Mouse (Mus musculus) embryonic facial prominence, embryonic 15.5 days (tissue): ENCODE measurements around the gene Robo2. TPM values are rescaled to one million over a fixed set of nuclear protein-coding genes. Genes with fewer than 3 reads are reported as not detected.

Source experiments
- ATAC-seq: fragments of 200-750 bp; cut with Nextera tagmentation; 2 replicates; pipeline ENCODE4 v1.8.0; 2017; ENCODE audit warnings: low read depth, moderate TSS enrichment; ENCODE audit not compliant: insufficient number of reproducible peaks, low FRiP score, low TSS enrichment
- H3K27ac ChIP-seq: fragments of 300-500 bp; sonication (generic); replicated peaks from 2 replicates; pipeline ENCODE4 v1.5.1; 2015; ENCODE audit warnings: mild to moderate bottlenecking, inconsistent platforms
- H3K27me3 ChIP-seq: fragments of 300-500 bp; sonication (generic); 2 replicates; pipeline ENCODE4 v1.6.1; 2015; ENCODE audit warnings: inconsistent platforms
- H3K36me3 ChIP-seq: fragments of 300-500 bp; sonication (generic); 2 replicates; pipeline ENCODE4 v1.6.1; 2015; ENCODE audit warnings: mild to moderate bottlenecking, inconsistent platforms
- H3K4me1 ChIP-seq: fragments of 300-500 bp; sonication (generic); 2 replicates; pipeline ENCODE4 v1.6.1; 2015; ENCODE audit warnings: inconsistent platforms
- H3K4me2 ChIP-seq: fragments of 300-500 bp; sonication (generic); replicated peaks from 2 replicates; pipeline ENCODE4 v1.6.1; 2015; ENCODE audit warnings: mild to moderate bottlenecking, inconsistent platforms
- H3K4me3 ChIP-seq: fragments of 300-500 bp; sonication (generic); replicated peaks from 2 replicates; pipeline ENCODE4 v1.5.1; 2015; ENCODE audit warnings: mild to moderate bottlenecking, inconsistent platforms
- H3K9ac ChIP-seq: fragments of 300-500 bp; sonication (generic); 2 replicates; pipeline ENCODE4 v1.6.1; 2015; ENCODE audit warnings: inconsistent platforms
- H3K9me3 ChIP-seq: fragments of 300-500 bp; sonication (generic); replicated peaks from 2 replicates; pipeline ENCODE4 v1.6.1; 2016; ENCODE audit warnings: inconsistent platforms
- WGBS: fragments of 180-500 bp; shearing (Covaris S2); methylation state at CpG from one replicate; pipeline ENCODE4 v1.1.7; 2015; 5-methylcytosine and 5-hydroxymethylcytosine counted together
- microRNA counts: library from miRNA; unstranded; fragments of <30 nt; microRNA quantifications from one replicate; lab custom pipeline; 2016
- microRNA-seq: library from miRNA; unstranded; fragments of <30 nt; microRNA quantifications from one replicate; pipeline ENCODE4, GENCODE M21; 2016; ENCODE audit warnings: borderline number of aligned reads
- polyA plus RNA-seq: library from polyadenylated mRNA; unstranded; fragments of >200 nt; fragmentation: Nextera tagmentation; extraction: Ambion mirVana; gene quantifications from 2 replicates; pipeline ENCODE4 v1.2.1, GENCODE M21; 2015

Gene Robo2
- polyA plus RNA-seq, 1 experiment from 2014 or later: 85.0 TPM

GRCm38 (mm10) chr16:73858717-73859116 is 552.9 kb downstream of the Robo2 start:
- ATAC-seq: no peak
- Histone ChIP-seq H3K4me2 (no peak overlapping the region), H3K27ac (no peak overlapping the region), H3K27me3 (no peaks in the 10 kb centered on the region), H3K4me1 (no peaks in the 10 kb centered on the region), H3K9me3 (no peaks in the 10 kb centered on the region), H3K4me3 (no peak overlapping the region), H3K36me3 (no peaks in the 10 kb centered on the region), H3K9ac (no peak overlapping the region)
- WGBS: 77% methylated on average over 2 of the region's 2 CpGs

GRCm38 (mm10) chr16:73855821-73856220 is 555.8 kb downstream of the Robo2 start:
- no peaks in the 10 kb centered on the region for H3K4me1 ChIP-seq
- H3K4me3 ChIP-seq: no peak overlapping the region
- no peak overlapping the region for H3K27ac ChIP-seq
- no peak overlapping the region for H3K9ac ChIP-seq
- no peak for ATAC-seq
- no peak overlapping the region for H3K4me2 ChIP-seq
- H3K27me3 ChIP-seq: no peaks in the 10 kb centered on the region
- H3K9me3 ChIP-seq: no peaks in the 10 kb centered on the region
- no peaks in the 10 kb centered on the region for H3K36me3 ChIP-seq
- WGBS: 58% methylated on average over 3 of the region's 3 CpGs

MicroRNAs encoded within 50 kb of the gene (microRNA counts, 519-probe panel; counts per million panel counts)
- 2,166 counts per million, percentile 47 among the panel's probes with 10 or more counts for microRNA mmu-miR-691 (lab: Ali Mortazavi, UCI)

Small RNA genes within 50 kb of the gene (microRNA-seq; reads per million reads assigned to microRNA genes)
- gene Gm24272: not detected
- not detected for gene Mir691
